Mouse (Mus musculus) megakaryocyte-erythroid progenitor cell, adult 5 weeks (primary cell): ENCODE results near the gene Gm12355. TPM values are rescaled to one million over a fixed set of nuclear protein-coding genes. Genes with fewer than 3 reads are reported as not detected.

Experiments
- polyA plus RNA-seq: library from polyadenylated mRNA; stranded (reverse); fragments of >175 nt; gene quantifications from 2 replicates; pipeline ENCODE4 v1.2.3, GENCODE M21; 2012

Gm12355 gene
- polyA plus RNA-seq, result not detected in 2 replicates

GRCm38 (mm10) chr11:98625611-98626410 is at the start of gene Gm12355, which contains the start of gene Gsdma3:
Gene Gm12355 (minus strand): TSS chr11:98625661.
Gene Gsdma3 (plus strand): TSS chr11:98626360.

GRCm38 (mm10) chr11:98664091-98664490 is 38.6 kb upstream of the Gm12355 start, which contains the start of gene Gsdma:
Gene Gsdma (plus strand): TSS chr11:98664351.

GRCm38 (mm10) chr11:98646459-98646858 is 21.0 kb upstream of the Gm12355 start, which contains the start of gene Gsdma2:
Gene Gsdma2 (plus strand): TSS chr11:98646759.

GRCm38 (mm10) chr11:98597991-98598390 is 27.5 kb downstream of the Gm12355 start, which contains the start of gene Lrrc3c:
Gene Lrrc3c (plus strand): TSS chr11:98598291.

GRCm38 (mm10) chr11:98586892-98587563 is 38.4 kb downstream of the Gm12355 start, which contains the start of gene Ormdl3:
Gene Ormdl3 (minus strand): TSS chr11:98587368.

Other genes with a start within 250 kb of the Gm12355 start
- 0.26 TPM in 1 of 2 replicates, not detected in the other for gene Tcap, start 241.8 kb downstream of the Gm12355 start, polyA plus RNA-seq
- gene Pnmt, start 239.2 kb downstream of the Gm12355 start, polyA plus RNA-seq, result not detected in 2 replicates
- gene Pgap3, start 225.2 kb downstream of the Gm12355 start, polyA plus RNA-seq, result 13.2 and 14.3 TPM in 2 replicates
- not detected in 2 replicates for gene Erbb2, start 213.2 kb downstream of the Gm12355 start, polyA plus RNA-seq
- gene Mien1, start 186.7 kb downstream of the Gm12355 start, polyA plus RNA-seq, result 57.5 and 63.4 TPM in 2 replicates
- gene Grb7, start 179.3 kb downstream of the Gm12355 start, polyA plus RNA-seq, result 0.75 and 2.6 TPM in 2 replicates
- gene Ikzf3, start 79.6 kb downstream of the Gm12355 start, polyA plus RNA-seq, result 0.79 and 0.83 TPM in 2 replicates
- 0.17 and 0.28 TPM in 2 replicates for gene Zpbp2, start 74.6 kb downstream of the Gm12355 start, polyA plus RNA-seq
- gene Ormdl3, start 38.3 kb downstream of the Gm12355 start, polyA plus RNA-seq, result 22.3 and 28.1 TPM in 2 replicates
- gene Lrrc3c, start 27.4 kb downstream of the Gm12355 start, polyA plus RNA-seq, result 0.12 TPM in 1 of 2 replicates, not detected in the other
- gene Gsdma3, start 699 bp upstream of the Gm12355 start, polyA plus RNA-seq, result not detected in 2 replicates
- gene Gsdma2, start 21.1 kb upstream of the Gm12355 start, polyA plus RNA-seq, result not detected in 2 replicates
- gene Gsdma, start 38.7 kb upstream of the Gm12355 start, polyA plus RNA-seq, result 0.05 TPM in 1 of 2 replicates, not detected in the other
- gene Psmd3, start 56.9 kb upstream of the Gm12355 start, polyA plus RNA-seq, result 145 and 178 TPM in 2 replicates
- gene Csf3, start 75.6 kb upstream of the Gm12355 start, polyA plus RNA-seq, result 0.08 and 0.45 TPM in 2 replicates
- 92.5 and 107 TPM in 2 replicates for gene Med24, start 103.8 kb upstream of the Gm12355 start, polyA plus RNA-seq
- gene Thra, start 115.0 kb upstream of the Gm12355 start, polyA plus RNA-seq, result 76.8 and 81.3 TPM in 2 replicates
- 6.6 and 10.2 TPM in 2 replicates for gene Nr1d1, start 149.7 kb upstream of the Gm12355 start, polyA plus RNA-seq
- 72.9 and 73.6 TPM in 2 replicates for gene Msl1, start 169.9 kb upstream of the Gm12355 start, polyA plus RNA-seq
- gene Casc3, start 179.2 kb upstream of the Gm12355 start, polyA plus RNA-seq, result 35.5 and 41.4 TPM in 2 replicates
- gene Rapgefl1, start 211.1 kb upstream of the Gm12355 start, polyA plus RNA-seq, result 0.75 and 1.0 TPM in 2 replicates
- 24.6 and 26.7 TPM in 2 replicates for gene Wipf2, start 238.0 kb upstream of the Gm12355 start, polyA plus RNA-seq